Mouse (Mus musculus): ENCODE results near the gene Fgf8. TPM values are rescaled to one million over a fixed set of nuclear protein-coding genes. Genes with fewer than 3 reads are reported as not detected.

The Fgf8 gene
- polyA plus RNA-seq, 2 experiments: 0.29 to 1.1 TPM

DNA sequence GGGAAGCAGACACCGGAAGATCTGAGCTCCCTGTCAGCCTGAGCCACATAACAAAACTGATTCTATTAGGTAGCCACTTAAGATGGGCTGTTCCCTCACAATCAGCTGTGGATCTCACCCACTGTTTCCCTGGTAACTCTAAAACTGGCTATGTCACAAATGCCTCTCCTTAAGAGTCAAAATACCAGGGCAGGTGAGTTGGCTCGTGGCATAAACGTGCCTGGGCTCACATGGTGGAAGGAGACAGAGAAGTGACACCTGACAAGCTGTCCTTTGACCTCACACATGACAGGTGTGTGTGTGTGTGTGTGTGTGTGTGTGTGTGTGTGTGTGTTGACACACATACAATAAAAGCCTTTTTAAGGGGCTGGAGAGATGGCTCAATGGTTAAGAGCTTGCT lies 44.7 kb upstream of the Fgf8 start:
- Histone ChIP-seq H3K4me2 (replicated peaks; ENCODE audit: low read depth, low read length, severe bottlenecking) (no peak overlapping the region), H3K4me3 (replicated peaks; ENCODE audit: low read length) (no peak overlapping the region), H3K9me3 (ENCODE audit: control insufficient read depth, low read length) (no peaks in the 10 kb centered on the region), H3K36me3 (ENCODE audit: control insufficient read depth, insufficient read depth, low read length) (no peaks in the 10 kb centered on the region), H3K27me3 (ENCODE audit: control insufficient read depth, insufficient read depth, low read length) (no peaks in the 10 kb centered on the region), H3K9ac (ENCODE audit: low read depth, low read length, severe bottlenecking) (no peak overlapping the region), H3K4me1 (ENCODE audit: control insufficient read depth, insufficient read depth, low read length) (0 out of 2 replicates have a peak, but pooled peaks cover 3% of the 10 kb centered on the region), H3K27ac (replicated peaks; ENCODE audit: low read depth, low read length) (no peak overlapping the region)
- no peak for TF ChIP-seq POLR2A (IDR thresholded peaks at IDR 0.05; ENCODE audit: borderline replicate concordance, extremely low read depth, insufficient read depth, insufficient read length)
- 74% methylated on average over 3 of the region's 3 CpGs for WGBS
- DNase-seq (ENCODE audit: low spot score) (no peak), ATAC-seq (ENCODE audit: low FRiP score, low read depth) (no peak)

DNA sequence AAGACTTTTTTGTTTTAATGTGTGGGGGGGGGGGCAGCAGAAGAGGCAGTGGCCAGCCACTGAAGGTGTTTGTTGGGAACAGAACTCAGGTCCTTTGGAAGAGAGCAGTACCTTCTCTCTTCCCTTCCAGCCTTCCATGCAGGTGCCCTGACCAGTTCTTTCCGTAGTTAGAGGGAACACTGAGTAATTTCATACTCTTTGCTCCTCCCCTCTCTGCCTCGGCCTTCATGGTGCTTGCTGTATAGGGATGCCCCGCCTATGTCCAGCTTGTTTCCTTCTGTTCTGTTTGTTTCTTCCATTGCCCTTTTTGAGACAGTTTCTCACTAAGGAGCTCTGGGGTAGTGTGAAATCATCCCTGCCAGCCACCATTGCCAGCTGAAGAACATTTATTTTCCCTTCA lies 42.8 kb upstream of the Fgf8 start:
- Histone ChIP-seq H3K27ac (replicated peaks; ENCODE audit: low read depth, low read length) (no peak overlapping the region), H3K27me3 (ENCODE audit: control insufficient read depth, insufficient read depth, low read length) (no peaks in the 10 kb centered on the region), H3K4me1 (ENCODE audit: control insufficient read depth, insufficient read depth, low read length) (peaks cover 20% of the 10 kb centered on the region), H3K36me3 (ENCODE audit: control insufficient read depth, insufficient read depth, low read length) (peaks cover 8% of the 10 kb centered on the region; the same call in 1 of the 2 replicates), H3K4me2 (replicated peaks; ENCODE audit: low read depth, low read length, severe bottlenecking) (no peak overlapping the region), H3K4me3 (replicated peaks; ENCODE audit: low read length) (no peak overlapping the region), H3K9ac (ENCODE audit: low read depth, low read length, severe bottlenecking) (no peak overlapping the region), H3K9me3 (ENCODE audit: control insufficient read depth, low read length) (no peaks in the 10 kb centered on the region)
- DNase-seq (ENCODE audit: low spot score) (no peak), ATAC-seq (ENCODE audit: low FRiP score, low read depth) (no peak)
- whole genome bisulfite sequencing: 69% methylated on average over 3 of the region's 3 CpGs
- TF ChIP-seq POLR2A (IDR thresholded peaks at IDR 0.05; ENCODE audit: borderline replicate concordance, extremely low read depth, insufficient read depth, insufficient read length): no peak

DNA sequence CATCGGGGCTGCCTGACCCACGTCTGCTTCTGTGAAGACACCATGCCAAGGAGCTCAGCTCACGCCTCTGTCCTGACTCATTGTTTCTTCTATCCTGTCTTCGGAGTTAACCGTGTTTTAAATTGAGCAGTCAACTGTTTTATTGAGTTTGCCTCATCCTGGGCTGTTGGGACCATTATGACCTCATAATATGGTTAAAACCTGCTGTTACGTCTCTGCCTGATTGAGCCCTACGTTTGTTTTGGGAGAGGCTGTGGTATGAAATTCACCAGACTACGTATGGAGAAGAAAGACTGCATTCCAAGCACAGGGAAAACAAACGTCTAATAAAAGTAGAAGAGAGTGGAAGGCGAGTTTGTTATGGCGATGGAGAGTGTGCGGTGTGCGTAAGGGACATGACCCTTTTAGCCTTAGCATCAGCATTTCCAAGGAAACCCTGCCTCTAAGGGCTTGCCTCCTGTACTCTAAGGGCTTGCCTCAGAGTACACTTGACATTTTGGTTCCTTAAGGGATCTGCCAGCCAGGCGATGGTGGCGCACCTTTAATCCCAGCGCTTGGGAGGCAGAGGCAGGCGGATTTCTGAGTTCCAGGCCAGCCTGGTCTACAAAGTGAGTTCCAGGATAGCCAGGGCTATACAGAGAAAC lies 41.3 kb upstream of the Fgf8 start:
- Histone ChIP-seq H3K4me1 (ENCODE audit: control insufficient read depth, insufficient read depth, low read length) (peaks cover 29% of the 10 kb centered on the region), H3K27ac (replicated peaks; ENCODE audit: low read depth, low read length) (peak overlapping the region; percentile 61; the same call in 1 of the 2 replicates), H3K36me3 (ENCODE audit: control insufficient read depth, insufficient read depth, low read length) (peaks cover 21% of the 10 kb centered on the region), H3K27me3 (ENCODE audit: control insufficient read depth, insufficient read depth, low read length) (no peaks in the 10 kb centered on the region), H3K4me3 (replicated peaks; ENCODE audit: low read length) (peak overlapping the region; percentile 100), H3K9me3 (ENCODE audit: control insufficient read depth, low read length) (no peaks in the 10 kb centered on the region), H3K4me2 (replicated peaks; ENCODE audit: low read depth, low read length, severe bottlenecking) (peak overlapping the region; percentile 62), H3K9ac (ENCODE audit: low read depth, low read length, severe bottlenecking) (peak overlapping the region; percentile 97)
- no peak for TF ChIP-seq POLR2A (IDR thresholded peaks at IDR 0.05; ENCODE audit: borderline replicate concordance, extremely low read depth, insufficient read depth, insufficient read length)
- 30% methylated on average over 17 of the region's 17 CpGs for WGBS
- DNase-seq (ENCODE audit: low spot score) (no peak), ATAC-seq (ENCODE audit: low FRiP score, low read depth) (no peak)

DNA sequence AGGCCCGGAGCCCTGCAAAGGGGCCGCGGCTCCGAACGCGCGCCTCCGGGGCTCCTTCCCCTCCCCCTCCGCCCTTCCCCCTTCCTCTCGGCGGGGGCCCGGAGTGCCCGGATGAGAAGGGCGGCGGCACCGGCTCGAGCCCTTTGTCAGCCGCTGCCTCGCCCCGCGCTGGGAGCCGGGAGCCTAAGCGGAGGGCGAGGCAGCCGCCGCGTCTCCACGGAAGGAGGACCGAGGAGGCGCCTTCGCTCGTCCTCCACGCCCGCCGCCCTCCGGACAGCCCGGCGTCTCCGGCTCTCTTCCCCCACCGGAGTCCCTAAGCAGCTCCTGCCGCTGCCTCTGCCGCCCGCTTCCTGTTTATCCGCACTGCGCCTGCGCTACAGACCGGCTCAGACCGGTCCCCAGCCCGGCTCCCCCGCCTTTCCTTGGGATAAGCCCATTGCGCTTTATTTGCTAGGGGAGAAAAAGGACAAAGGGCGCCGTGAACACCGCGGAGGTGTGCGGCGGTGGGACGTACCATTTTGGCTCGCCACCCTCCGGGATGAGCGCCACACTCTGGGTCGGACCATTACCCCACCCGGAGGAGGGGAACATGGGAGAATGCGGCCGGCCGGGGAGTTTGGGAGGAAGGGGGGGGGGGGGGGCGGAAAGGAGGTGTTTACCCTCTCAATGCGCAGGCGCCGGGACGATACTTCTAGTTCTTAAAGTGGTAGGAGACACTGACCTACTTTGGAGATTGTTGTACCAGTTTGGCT lies 40.6 kb upstream of the Fgf8 start, which contains the start of gene Mgea5:
TSS of gene Mgea5 (minus strand) at position 657 of the 752 bp plus-strand sequence.
- H3K27me3 ChIP-seq (ENCODE audit: control insufficient read depth, insufficient read depth, low read length): no peaks in the 10 kb centered on the region
- H3K9me3 ChIP-seq (ENCODE audit: control insufficient read depth, low read length): no peaks in the 10 kb centered on the region
- peak within 1 kb of the TSS; percentile 100 for H3K4me3 ChIP-seq (replicated peaks; ENCODE audit: low read length)
- peak within 1 kb of the TSS; percentile 62 for H3K4me2 ChIP-seq (replicated peaks; ENCODE audit: low read depth, low read length, severe bottlenecking)
- H3K36me3 ChIP-seq (ENCODE audit: control insufficient read depth, insufficient read depth, low read length): peaks cover 28% of the 10 kb centered on the region
- peaks cover 29% of the 10 kb centered on the region for H3K4me1 ChIP-seq (ENCODE audit: control insufficient read depth, insufficient read depth, low read length)
- H3K9ac ChIP-seq (ENCODE audit: low read depth, low read length, severe bottlenecking): peak within 1 kb of the TSS; percentile 97
- H3K27ac ChIP-seq (replicated peaks; ENCODE audit: low read depth, low read length): peak within 1 kb of the TSS; percentile 97
- ATAC-seq (ENCODE audit: low FRiP score, low read depth): peak; percentile 98
- DNase-seq (ENCODE audit: low spot score): peak; percentile 98
- WGBS: 2% methylated on average over 37 of the region's 71 CpGs
- 0 out of 2 replicates have a peak, but pooled peaks have one; percentile 82 for TF ChIP-seq POLR2A (IDR thresholded peaks at IDR 0.05; ENCODE audit: borderline replicate concordance, extremely low read depth, insufficient read depth, insufficient read length)

DNA sequence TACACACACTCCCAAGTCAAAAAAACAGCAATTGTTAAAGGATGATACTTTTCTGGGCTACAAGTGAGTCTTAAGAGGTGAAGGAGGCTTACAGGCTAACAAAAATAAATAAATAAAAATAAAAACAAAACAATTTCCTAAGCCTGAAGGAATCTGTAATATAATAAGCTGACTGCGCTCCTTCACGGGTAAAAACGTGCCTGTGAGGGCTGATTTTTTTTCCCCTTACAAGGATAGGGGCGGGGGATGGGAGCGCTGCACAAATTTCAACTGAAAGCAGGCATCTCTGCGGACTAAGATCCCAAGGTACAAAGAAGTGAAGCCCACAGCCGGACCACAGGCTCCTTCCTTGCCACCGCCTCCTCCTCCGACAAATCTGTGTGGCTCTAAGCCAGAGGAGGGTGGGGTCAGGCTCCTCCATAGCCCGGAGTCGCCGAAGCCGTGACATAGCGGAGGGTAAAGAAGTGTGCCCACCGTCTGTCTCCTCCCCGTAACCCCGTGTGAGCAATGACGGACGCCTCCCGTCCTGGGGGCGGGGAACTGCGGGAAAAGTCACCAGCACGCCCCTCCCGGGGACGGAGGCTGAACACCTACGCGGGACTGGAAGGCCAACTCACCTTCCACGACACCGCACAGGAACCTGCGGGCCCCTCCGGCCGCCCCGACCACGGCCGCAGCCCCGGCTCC lies 39.7 kb upstream of the Fgf8 start:
- Histone ChIP-seq H3K4me2 (replicated peaks; ENCODE audit: low read depth, low read length, severe bottlenecking) (peak overlapping the region; percentile 56), H3K9me3 (ENCODE audit: control insufficient read depth, low read length) (no peaks in the 10 kb centered on the region), H3K4me1 (ENCODE audit: control insufficient read depth, insufficient read depth, low read length) (peaks cover 29% of the 10 kb centered on the region), H3K4me3 (replicated peaks; ENCODE audit: low read length) (peak overlapping the region; percentile 100), H3K27ac (replicated peaks; ENCODE audit: low read depth, low read length) (peak overlapping the region; percentile 97), H3K36me3 (ENCODE audit: control insufficient read depth, insufficient read depth, low read length) (peaks cover 37% of the 10 kb centered on the region), H3K27me3 (ENCODE audit: control insufficient read depth, insufficient read depth, low read length) (no peaks in the 10 kb centered on the region), H3K9ac (ENCODE audit: low read depth, low read length, severe bottlenecking) (peak overlapping the region; percentile 97)
- TF ChIP-seq POLR2A (IDR thresholded peaks at IDR 0.05; ENCODE audit: borderline replicate concordance, extremely low read depth, insufficient read depth, insufficient read length): no peak
- peak; percentile 7 for ATAC-seq (ENCODE audit: low FRiP score, low read depth)
- under 1% methylated on average over 36 of the region's 36 CpGs for WGBS
- DNase-seq (ENCODE audit: low spot score): peak; percentile 55
